Mouse (Mus musculus) regulatory T cell (primary cell): ENCODE data around the gene Mamstr.

Experiments
- in situ Hi-C: fragments of 300-600 bp; cut with MboI, MseI; formaldehyde crosslinking; loops from one replicate; pipeline ENCODE4 v1.15.1; 2025; ENCODE audit warnings: high pct_unique_total_duplicates

Gene Mamstr

DNA sequence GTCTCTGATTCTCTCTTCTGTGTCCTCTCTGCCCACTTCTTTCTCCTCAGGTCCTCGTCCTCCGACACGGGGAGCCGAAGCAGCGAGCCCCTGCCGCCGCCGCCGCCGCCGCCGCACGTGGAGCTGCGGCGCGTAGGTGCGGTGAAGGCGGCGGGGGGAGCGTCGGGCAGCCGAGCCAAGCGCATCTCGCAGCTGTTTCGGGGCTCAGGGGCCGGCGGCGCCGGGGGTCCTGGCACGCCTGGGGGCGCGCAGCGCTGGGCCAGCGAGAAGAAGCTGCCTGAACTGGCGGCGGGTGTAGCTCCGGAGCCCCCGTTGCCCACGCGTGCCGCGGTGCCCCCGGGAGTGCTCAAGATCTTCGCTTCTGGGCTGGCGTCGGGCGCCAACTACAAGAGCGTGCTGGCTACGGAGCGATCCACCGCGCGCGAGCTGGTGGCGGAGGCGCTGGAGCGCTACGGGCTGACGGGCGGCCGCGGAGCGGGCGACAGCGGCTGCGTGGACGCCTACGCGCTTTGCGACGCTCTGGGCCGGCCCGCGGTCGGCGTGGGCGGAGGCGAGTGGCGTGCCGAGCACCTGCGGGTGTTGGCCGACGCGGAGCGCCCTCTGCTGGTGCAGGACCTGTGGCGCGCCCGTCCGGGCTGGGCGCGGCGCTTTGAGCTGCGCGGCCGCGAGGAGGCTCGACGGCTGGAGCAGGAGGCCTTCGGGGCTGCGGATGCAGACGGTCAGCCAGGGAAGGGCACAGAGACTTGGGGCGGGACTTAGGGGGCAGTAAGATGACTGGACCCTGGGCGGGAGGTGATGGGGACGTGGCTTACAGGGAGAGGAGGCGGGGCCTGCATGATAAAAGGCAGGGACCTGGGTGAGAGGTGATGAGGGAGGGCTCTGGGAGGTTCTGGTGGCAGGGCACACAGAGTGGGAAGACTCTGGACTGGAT, 11.1 kb upstream of the Mamstr start:
- in situ Hi-C loops: no loop called here

DNA sequence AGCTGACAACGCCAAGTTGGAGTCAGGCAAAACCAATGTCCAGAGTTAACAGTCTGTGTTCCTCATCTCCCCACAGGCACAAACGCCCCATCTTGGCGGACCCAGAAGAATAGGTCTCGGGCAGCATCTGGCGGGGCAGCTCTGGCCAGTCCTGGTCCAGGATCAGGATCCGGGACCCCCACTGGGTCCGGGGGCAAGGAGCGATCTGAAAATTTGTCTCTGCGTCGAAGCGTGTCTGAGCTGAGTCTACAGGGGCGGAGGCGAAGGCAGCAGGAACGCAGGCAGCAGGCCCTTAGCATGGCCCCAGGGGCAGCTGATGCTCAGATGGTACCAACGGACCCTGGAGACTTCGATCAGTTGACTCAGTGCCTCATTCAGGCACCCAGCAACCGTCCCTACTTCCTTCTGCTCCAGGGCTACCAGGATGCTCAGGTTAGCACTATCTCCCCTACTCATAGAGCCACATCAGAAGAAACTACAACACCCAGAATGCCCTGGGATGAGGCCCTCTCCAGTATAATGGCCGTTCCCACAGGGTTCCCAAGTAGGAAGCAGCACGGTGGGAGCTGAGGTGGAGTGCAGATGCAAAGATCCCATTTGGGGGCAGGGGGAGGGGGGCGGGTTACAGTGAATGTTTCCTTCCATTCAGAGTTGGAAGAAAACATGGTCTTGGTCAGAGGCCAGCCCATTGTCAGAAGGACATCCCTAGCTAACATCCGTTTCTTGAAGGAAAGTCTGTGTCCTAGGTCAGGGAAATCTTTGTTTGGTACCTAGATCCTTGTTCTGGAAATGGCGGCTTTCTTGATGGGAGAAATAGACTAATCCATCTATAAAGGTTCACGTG, 9.5 kb upstream of the Mamstr start:
- in situ Hi-C loops: no loop called here

DNA sequence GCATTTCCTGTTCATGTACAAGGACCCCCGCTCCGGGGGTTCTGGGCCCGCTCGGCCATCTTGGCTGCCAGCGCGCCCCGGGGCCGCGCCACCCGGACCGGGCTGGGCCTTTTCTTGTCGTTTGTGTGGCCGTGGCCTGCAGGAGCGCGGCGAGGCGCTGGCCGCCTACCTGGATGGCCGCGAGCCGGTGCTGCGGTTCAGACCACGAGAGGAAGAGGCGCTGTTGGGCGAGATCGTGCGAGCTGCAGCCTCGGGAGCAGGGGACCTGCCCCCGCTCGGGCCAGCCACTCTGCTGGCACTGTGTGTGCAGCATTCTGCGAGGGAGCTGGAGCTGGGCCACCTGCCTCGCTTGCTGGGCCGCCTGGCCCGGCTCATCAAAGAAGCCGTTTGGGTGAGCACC, 7.3 kb upstream of the Mamstr start:
- in situ Hi-C loops: no loop called here

DNA sequence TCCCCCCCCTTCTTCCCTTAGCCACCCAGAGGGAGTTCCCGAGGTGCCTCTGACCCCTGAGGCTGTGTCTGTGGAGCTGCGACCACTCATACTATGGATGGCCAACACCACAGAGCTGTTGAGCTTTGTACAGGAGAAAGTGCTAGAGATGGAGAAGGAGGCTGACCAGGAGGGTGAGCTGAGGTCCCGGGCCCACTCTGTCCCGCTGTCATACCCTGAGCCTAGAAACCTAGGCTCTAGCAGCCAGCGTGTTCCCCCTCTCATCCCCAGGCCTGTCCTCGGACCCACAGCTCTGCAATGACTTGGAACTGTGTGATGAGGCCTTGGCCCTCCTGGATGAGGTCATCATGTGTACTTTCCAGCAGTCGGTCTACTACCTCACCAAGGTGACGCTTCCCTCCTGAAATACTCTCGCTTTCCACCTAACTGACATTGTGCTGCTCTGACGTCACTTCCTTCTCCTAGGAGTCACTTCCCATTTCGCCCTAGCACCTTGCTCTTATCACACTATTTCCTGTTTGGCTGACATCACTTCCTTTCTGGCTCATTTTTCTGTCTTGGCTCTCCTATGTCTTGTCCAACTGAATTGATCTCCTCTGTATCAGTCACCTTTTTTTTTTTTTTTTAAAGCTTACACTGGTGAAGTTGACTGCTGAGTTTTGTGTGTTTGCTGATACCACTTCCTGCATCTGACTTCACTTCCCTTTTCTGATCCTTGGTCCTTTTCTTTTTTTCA, 4.7 kb upstream of the Mamstr start:
- in situ Hi-C loops: no loop called here

DNA sequence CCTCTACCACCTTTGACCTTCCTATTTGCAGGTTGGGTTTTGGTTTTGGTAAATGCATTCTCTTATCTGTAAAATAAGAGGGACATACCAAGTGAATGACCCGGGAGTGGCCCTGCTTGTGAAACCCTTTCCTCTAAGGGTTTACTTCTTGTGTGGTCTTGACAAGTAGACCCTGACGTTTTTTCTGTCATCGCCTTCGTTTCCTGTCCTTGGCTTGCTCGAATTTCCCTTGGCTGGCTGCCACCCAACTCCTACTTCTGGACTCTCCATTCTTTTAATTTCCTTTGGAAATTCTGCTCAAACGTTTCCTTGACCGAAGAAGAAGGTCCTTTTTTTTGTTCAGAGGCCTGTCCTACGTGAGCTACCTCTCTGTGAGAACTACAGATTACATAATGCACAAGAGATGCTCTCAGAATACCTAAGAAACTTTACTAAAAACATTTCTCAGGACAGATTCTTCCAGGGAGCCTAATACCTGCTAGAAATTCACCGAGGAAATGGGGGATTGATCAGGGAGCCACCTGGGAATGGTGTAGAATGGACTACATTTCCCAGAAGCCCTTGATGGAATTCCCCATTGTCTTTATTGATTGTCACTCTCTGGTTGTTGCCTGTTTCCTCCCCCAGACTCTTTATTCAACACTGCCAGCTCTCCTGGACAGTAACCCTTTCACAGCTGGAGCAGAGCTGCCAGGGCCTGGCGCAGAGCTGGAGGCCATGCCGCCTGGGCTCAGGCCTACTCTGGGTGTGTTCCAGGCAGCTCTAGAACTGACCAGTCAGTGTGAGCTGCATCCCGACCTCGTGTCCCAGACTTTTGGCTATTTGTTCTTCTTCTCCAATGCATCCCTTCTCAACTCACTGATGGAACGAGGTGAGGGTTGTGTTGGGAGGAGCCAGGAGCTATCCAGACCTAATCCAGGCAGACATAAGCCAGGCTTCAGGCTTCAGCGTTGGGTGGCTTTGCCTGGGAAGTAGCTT, 3.8 kb upstream of the Mamstr start:
- in situ Hi-C loops: no loop called here

DNA sequence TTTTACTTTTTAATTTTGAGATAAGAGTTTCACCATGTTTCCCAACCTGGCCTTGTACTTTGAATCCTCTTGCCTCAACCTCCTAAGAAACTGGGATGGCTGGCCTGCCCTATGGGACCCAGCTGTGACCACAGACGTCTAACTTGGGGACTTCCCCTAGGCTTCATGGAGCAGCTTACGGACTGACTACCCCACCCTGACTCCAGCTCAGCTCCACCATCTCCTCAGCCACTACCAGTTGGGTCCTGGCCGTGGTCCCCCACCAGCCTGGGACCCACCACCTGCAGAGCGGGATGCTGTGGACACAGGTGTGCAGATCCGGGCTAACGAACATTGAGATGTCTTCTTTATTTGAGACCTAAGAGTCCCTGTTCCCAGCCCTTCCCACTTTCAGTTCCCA, 2.1 kb upstream of the Mamstr start:
- in situ Hi-C loops: no loop called here

DNA sequence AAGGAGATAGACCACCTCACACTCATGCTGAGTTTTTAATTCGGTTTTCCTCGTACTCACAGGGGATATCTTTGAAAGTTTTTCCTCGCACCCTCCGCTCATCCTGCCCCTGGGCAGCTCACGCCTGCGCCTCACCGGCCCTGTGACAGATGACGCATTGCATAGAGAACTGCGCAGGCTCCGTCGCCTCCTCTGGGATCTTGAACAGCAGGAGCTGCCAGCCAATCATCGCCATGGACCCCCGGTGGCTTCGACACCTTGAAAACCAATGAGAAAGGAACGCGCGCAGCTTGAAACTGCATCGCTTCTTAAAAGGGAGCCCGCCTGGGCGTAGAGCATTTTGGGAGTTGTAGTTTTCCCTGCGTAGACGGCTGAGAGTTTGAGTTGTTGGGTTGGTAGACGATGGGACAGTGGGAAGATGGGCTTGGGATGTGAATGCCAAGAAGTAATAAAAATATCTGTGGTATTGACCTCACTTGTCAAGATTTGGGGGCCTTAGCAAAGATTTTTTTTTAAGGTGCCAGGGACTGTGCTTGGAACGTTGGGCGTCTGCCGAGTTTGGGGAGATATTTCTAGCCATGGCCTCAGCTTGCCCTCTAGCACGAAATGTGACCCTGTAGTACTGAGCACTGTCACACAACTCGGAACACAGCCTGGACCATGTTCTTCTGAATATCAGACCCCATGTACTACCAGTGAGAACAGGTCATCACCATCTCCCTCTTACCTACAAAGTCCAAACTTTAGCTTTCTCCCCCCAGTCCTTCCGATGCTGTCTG, 965 bp upstream of the Mamstr start:
- in situ Hi-C loops: no loop called here

DNA sequence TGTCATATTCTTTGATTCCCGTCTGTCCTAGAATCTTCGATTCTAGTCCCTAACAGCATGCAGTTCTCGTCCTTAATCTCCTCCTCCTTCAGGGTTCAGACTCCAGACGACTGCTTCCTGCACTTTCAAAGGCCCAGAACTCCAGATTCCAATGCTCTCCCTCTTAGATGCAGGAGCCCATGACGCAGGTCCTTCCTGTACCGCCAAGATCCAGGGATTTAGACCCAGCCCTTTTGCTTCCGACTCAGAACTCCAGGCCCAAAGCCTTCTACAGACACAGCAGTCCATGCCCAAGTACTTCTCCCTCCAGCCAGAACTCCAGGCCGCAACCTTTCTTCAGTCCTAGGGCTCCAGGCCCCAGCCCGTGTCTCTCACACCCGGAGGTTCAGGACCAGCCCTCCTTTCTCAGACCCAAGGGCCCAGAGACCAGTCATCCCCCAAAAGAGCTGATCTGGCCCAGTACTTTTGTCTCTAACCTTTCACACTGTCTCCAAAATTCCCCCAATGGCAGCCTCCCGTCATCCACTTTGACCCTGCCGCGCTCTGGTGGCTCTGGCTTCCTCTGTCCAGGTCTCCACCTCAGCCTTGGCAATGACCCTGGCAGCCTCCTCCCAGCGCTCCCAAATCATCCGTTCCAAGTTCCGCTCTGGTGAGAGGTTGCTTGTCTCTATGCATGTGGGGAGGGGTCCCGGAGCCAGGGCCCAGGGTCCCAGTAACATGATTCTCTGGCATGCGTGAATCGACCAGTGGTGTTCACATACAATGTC, 597 bp downstream of the Mamstr start:
- in situ Hi-C loops: no loop called here

DNA sequence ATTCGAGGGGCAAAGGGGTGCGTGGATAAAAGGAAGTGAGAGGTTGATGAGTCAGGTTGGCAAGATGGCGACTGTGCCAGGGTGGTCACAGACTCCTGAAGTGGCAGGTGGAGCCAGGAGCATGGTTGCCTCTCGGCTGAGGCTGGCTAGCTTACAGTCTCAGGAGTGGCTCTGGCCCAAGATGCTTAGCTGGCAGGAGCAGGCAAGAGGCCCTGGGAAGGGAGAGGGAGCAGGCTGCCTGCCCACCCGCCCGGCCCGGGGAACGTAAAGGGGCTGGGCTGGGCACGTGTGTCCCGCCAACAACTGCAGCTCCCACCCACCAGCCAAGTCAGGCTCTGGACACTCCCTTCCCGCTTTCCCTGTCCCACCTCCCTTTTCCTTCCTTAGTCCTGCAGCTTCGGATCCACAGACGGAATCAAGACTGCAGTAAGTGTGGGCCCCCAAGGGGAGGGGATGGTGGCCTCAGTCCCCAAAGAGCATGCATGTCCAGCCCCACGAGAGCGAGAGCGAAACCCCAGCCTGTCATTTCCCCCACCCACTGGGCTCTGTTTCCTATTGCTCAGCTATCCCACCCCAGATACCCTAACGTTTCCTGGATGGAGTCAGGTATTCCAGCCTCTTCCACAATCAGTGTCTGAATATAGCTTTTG, 1.7 kb downstream of the Mamstr start:
- in situ Hi-C loops: no loop called here

DNA sequence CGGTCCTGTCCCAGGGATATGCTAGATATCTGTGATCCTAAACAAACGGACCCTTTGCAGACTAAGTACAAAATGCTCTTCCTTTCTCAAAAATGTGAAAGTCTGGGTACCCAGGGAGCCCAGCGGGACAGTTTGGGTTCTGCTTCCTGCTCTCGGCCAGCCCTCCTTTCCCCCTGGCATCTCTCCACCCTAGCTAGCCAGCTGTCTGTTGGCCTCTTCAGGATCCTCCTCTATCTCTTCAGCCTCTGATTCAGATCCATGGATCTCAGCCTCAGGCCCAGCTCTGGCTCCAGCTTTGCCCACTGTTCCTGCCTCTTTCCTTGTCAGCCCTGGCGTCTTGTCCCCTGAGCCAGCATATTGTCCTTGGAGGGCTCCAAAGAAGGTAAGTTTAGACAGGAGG, 2.3 kb downstream of the Mamstr start:
- in situ Hi-C loops: no loop called here

DNA sequence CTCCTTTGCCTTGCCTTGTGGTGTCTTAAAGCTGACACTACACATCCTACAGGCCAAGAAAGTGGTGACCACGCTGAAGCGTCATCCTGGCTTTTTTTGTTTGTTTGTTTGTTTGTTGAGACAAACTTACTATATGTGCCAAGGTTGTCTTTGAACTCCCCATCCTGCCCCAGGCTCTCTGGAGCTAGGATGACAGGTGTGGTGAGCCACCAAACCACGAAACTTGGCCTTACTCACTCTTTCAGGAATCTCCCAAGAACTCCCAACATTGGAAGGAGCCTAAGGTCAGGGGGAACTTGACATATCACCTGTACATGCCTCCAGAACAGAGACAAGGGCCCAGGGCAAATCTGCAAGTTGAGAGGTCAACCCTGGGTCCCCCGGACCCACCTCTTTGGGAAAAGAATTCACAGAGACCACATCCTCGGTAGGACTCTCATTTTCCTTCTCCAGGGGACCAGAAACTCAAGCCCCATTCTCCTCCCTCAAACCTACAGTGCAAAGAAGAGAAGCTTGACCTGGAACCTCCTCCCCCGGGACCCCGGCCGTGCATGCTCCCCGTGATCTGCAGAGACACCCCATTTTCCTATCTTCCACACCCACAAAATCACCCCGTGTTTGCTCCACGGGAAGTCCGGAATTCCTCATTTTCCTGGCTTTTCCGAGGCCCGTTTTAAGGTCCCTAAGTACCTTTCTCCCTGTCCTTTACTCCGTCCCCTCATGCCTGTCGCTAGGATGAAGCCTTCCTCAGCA, 2.9 kb downstream of the Mamstr start:
- in situ Hi-C loops: no loop called here

DNA sequence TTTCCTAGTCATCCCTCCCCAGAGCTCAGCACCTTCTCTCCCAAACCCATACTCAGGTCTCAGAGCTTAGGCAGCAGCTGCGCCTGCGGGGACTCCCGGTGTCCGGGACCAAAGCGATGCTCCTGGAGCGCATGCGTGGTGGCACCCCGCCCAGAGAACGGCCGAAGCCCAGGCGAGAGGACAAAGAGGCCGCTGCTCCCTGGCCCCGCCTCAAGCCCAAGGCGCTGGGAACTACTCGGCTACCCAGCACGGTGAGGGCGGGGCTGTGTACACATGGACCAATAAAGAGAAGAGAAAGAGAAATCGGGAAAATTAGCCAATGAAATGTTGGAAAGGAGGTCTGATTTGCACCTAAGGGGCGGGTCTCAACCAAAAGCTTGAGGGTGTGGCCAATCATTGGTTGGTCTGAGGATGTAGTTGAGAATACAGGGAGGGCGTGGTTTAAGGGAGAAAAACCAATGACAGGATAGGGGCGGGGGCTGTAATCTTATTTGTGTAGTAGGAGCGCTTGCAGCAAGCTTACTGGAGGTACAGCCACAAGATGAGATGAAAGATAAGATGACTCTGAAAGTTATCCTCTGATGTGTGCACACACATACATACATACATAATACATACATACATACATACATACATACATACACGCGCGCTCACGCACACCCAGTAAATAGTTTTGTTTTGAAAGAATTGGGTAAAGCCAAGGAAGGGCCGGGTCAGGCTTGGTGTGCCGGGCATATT, 3.8 kb downstream of the Mamstr start:
- in situ Hi-C loops: no loop called here

DNA sequence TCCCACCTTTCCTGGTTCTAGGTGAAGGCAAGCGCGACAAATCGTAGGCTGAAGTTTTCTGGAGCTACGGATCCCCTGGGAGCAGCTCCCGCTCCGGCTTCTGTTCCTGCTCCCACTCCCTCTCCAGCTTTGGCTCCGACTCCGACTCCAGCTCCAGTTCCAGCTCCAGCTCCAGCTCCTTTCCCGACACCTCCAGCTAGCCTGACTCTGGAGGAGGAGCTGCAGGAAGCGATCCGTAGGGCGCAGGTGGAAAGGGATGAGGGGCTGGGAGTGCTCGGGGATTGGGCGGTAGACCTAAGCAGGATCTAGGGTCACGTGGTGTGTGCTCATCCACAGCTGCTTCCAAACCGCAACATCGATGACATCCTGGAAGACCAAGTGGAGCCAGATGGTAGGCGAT, 4.4 kb downstream of the Mamstr start:
- in situ Hi-C loops: no loop called here

DNA sequence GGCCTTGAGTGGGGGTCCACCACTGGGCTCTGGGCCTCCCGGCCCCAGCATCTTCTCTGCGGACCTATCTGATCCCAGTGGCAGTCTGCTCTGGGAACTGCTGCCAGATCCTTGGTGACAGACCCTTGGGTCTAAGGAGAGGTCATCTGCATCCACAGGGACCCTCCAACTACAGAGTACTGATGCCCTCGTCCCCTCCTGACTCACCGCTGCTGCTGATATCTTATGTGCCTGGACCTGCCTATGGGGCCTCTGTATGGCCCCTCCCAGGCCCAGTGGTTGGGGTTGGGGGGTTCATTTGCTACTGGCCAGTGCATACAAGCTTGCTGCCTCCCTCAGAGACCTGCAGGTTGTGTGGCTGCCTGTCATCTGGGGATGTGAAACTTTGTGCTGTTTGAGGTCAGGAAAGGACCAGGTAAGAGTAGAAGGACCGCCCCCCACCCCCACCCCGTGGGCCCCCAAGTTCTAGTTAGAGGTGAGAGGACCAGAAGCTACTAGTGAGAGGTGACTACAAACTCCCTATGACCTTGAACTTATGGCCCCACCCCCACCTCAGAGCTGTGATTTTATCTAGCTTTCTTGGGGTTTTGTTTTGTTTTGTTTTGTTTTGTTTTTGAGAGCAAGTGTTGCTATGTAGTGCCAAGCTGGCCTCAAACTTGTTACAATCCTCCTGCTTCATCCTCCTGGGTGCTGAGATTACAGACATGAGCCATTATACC, 5.3 kb downstream of the Mamstr start:
- in situ Hi-C loops: no loop called here

DNA sequence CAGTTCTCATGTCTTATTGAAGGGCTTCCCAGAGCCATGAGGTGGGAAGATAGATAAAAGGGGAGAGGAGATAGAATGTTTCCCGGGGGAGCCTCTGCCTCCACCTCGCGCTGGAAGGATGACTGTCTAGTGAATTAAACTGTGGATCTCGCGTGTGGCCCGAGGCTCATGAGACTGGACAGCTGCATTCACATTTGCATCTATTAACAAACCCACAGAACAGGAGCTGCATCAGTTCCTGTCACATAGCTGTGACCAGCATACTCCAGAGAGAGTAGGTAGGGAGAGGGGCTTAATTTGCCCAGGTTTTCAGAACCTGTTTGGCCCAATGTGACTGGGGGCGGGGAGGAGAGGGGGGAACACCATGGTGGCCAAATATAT, 5.8 kb downstream of the Mamstr start:
- in situ Hi-C loops: no loop called here

DNA sequence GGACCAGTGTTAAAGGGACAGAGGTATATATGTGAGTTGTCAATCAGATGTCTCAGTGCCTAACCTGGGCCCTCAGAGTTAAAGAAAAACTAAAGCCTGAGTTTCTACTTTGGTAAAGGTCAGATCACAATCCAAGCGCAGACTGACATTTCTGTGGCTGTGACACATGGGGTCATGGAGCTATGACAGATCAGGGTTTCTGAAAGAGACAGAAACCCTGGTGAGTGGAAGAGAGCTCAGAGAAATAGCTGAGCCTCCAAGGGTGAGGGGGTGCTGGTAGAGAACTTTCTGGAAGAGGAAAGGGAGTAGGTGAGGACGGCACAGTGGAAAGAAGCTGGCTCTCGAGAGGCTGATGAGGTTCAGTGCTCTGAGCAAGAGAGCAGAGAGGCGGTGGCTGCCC, 6.9 kb downstream of the Mamstr start:
- in situ Hi-C loops: no loop called here

DNA sequence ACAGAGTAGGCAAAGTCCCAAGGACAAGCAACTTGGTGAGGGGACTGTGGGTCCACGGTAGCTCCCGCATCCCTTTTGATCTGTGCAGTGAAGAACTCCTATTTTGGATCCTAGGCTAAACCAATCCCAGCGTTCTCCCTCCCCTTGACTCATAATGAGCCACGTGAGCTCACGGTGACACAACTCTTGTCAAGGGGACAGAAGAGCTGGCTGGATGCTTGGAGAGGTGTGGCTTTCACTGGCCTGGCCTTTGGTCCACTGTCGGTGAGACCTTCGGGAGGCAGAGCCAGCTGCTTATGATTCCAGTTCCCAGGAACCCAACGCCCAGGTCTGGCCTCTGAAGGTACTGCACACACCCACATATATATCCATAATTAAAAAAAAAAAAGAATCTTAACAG, 9.6 kb downstream of the Mamstr start:
- in situ Hi-C loops: no loop called here
